Mouse (Mus musculus): ENCODE data around the gene Klf16.
"Not testable (repeated sequence)": the region's sequence is repeated elsewhere in the genome, so short reads cannot be mapped to it uniquely, and the experiment has no call there.

Gene Klf16

GRCm38 (mm10) chr10:80606306-80606705 lies 29.2 kb upstream of the Klf16 start:
- in situ Hi-C loops (cut with MboI): no loop called here

- in situ Hi-C loops (cut with MboI): not testable (repeated sequence)
Measured at GRCm38 (mm10) chr10:80605721-80606120, 28.6 kb upstream of the Klf16 start, which contains the start of gene Gm49322. Gene Gm49322, plus strand, starts transcription at chr10:80606021.

- in situ Hi-C loops (cut with MboI): no loop called here
Measured at GRCm38 (mm10) chr10:80604988-80605387, 27.9 kb upstream of the Klf16 start.

- in situ Hi-C loops (cut with MboI): no loop called here
Measured at GRCm38 (mm10) chr10:80604001-80604509, 26.9 kb upstream of the Klf16 start.

- in situ Hi-C loops (cut with MboI): no loop called here
Measured at GRCm38 (mm10) chr10:80603364-80603763, 26.2 kb upstream of the Klf16 start.

GRCm38 (mm10) chr10:80602698-80603325 lies 25.7 kb upstream of the Klf16 start, which contains the start of the genes Scamp4 and Adat3:
Gene Scamp4, plus strand, starts transcription at chr10:80602872.
Gene Adat3, plus strand, starts transcription at chr10:80602880.
- in situ Hi-C loops (cut with MboI): no loop called here

- in situ Hi-C loops (cut with MboI): no loop called here
Measured at GRCm38 (mm10) chr10:80596318-80596717, 19.2 kb upstream of the Klf16 start.

- in situ Hi-C loops (cut with MboI): no loop called here
Measured at GRCm38 (mm10) chr10:80589879-80590854, 13.0 kb upstream of the Klf16 start, which contains the start of gene Abhd17a. Gene Abhd17a, minus strand, starts transcription at chr10:80590341.

GRCm38 (mm10) chr10:80589127-80589878 lies 12.2 kb upstream of the Klf16 start:
- in situ Hi-C loops (cut with MboI): no loop called here

GRCm38 (mm10) chr10:80587305-80587657 lies 10.2 kb upstream of the Klf16 start:
- in situ Hi-C loops (cut with MboI): no loop called here

GRCm38 (mm10) chr10:80586407-80587304 lies 9.5 kb upstream of the Klf16 start:
- in situ Hi-C loops (cut with MboI): no loop called here

GRCm38 (mm10) chr10:80585581-80585980 lies 8.5 kb upstream of the Klf16 start:
- in situ Hi-C loops (cut with MboI): no loop called here

- in situ Hi-C loops (cut with MboI): loop anchor here (5.0 kb wide), 1 partner anchor 32 kb away; no protein-coding TSS in a partner anchor
Measured at GRCm38 (mm10) chr10:80584642-80585552, 7.8 kb upstream of the Klf16 start.

- in situ Hi-C loops (cut with MboI): loop anchor here (5.0 kb wide), 1 partner anchor 33 kb away; no protein-coding TSS in a partner anchor
Measured at GRCm38 (mm10) chr10:80584045-80584488, 6.9 kb upstream of the Klf16 start.

- in situ Hi-C loops (cut with MboI): loop anchor here (5.0 kb wide), 1 partner anchor 34 kb away; no protein-coding TSS in a partner anchor
Measured at GRCm38 (mm10) chr10:80583047-80583446, 5.9 kb upstream of the Klf16 start.

GRCm38 (mm10) chr10:80578911-80579310 lies 1.8 kb upstream of the Klf16 start:
- in situ Hi-C loops (cut with MboI): loop anchor here (5.0 kb wide), 1 partner anchor 103 kb away; no protein-coding TSS in a partner anchor

- in situ Hi-C loops (cut with MboI): loop anchor here (5.0 kb wide), 1 partner anchor 104 kb away; no protein-coding TSS in a partner anchor
Measured at GRCm38 (mm10) chr10:80578131-80578750, 1.1 kb upstream of the Klf16 start.

- in situ Hi-C loops (cut with MboI): loop anchor here (5.0 kb wide), 1 partner anchor 106 kb away; no protein-coding TSS in a partner anchor
Measured at GRCm38 (mm10) chr10:80576351-80577194, 548 bp downstream of the Klf16 start.

All from mature B cell (primary cell).